Mouse (Mus musculus) forebrain, embryonic 13.5 days (tissue): ENCODE results near the gene Exoc4. TPM values are rescaled to one million over a fixed set of nuclear protein-coding genes. Genes with fewer than 3 reads are reported as not detected.

ENCODE experiments used
- ATAC-seq: fragments of 200-750 bp; cut with Nextera tagmentation; 2 replicates; pipeline ENCODE4 v1.8.0; 2017
- H3K27ac ChIP-seq: fragments of 300-500 bp; sonication (generic); 2 replicates; pipeline ENCODE4 v1.5.1; 2015; ENCODE audit warnings: inconsistent platforms, mild to moderate bottlenecking, moderate library complexity
- H3K27me3 ChIP-seq: fragments of 300-500 bp; sonication (generic); 2 replicates; pipeline ENCODE4 v1.6.1; 2015; ENCODE audit warnings: mild to moderate bottlenecking, inconsistent platforms
- H3K36me3 ChIP-seq: fragments of 300-500 bp; sonication (generic); 2 replicates; pipeline ENCODE4 v1.6.1; 2015; ENCODE audit warnings: mild to moderate bottlenecking, inconsistent platforms; ENCODE audit not compliant: poor library complexity, severe bottlenecking
- H3K4me1 ChIP-seq: fragments of 300-500 bp; sonication (generic); 2 replicates; pipeline ENCODE4 v1.6.1; 2015; ENCODE audit warnings: inconsistent platforms
- H3K4me2 ChIP-seq: fragments of 300-500 bp; sonication (generic); 2 replicates; pipeline ENCODE4 v1.6.1; 2015; ENCODE audit warnings: inconsistent platforms, mild to moderate bottlenecking, moderate library complexity
- H3K4me3 ChIP-seq: fragments of 300-500 bp; sonication (generic); 2 replicates; pipeline ENCODE4 v1.5.1; 2015; ENCODE audit warnings: mild to moderate bottlenecking, inconsistent platforms
- H3K9ac ChIP-seq: fragments of 300-500 bp; sonication (generic); 2 replicates; pipeline ENCODE4 v1.6.1; 2015; ENCODE audit warnings: mild to moderate bottlenecking, inconsistent platforms
- H3K9me3 ChIP-seq: fragments of 300-500 bp; sonication (generic); replicated peaks from 2 replicates; pipeline ENCODE4 v1.6.1; 2016; ENCODE audit warnings: inconsistent platforms
- WGBS: fragments of 180-500 bp; shearing (Covaris S2); methylation state at CpG from one replicate; pipeline ENCODE4 v1.1.7; 2015; 5-methylcytosine and 5-hydroxymethylcytosine counted together
- polyA plus RNA-seq: library from polyadenylated mRNA; unstranded; fragments of >200 nt; fragmentation: Nextera tagmentation; extraction: Ambion mirVana; gene quantifications from 2 replicates; pipeline ENCODE4 v1.2.1, GENCODE M21; 2015

The Exoc4 gene
- polyA plus RNA-seq, 1 experiment from 2014 or later: 56.6 TPM

- no peaks in the 10 kb centered on the region for H3K9me3 ChIP-seq
- no peak overlapping the region for H3K4me3 ChIP-seq
- H3K27me3 ChIP-seq: no peaks in the 10 kb centered on the region
- H3K4me2 ChIP-seq: no peak overlapping the region
- no peaks in the 10 kb centered on the region for H3K36me3 ChIP-seq
- ATAC-seq: peak; percentile 57
- H3K27ac ChIP-seq: 0 out of 2 replicates have a peak overlapping the region, but pooled peaks have one; percentile 63
- no peak overlapping the region for H3K9ac ChIP-seq
- peaks cover 36% of the 10 kb centered on the region for H3K4me1 ChIP-seq
These were observed 484.7 kb downstream of the Exoc4 start for GRCm38 (mm10) chr6:33733602-33734001.

- Histone ChIP-seq H3K27me3 (no peaks in the 10 kb centered on the region), H3K9me3 (no peaks in the 10 kb centered on the region), H3K9ac (no peak overlapping the region), H3K36me3 (no peaks in the 10 kb centered on the region), H3K27ac (peak overlapping the region; percentile 63), H3K4me2 (no peak overlapping the region), H3K4me1 (peaks cover 41% of the 10 kb centered on the region), H3K4me3 (no peak overlapping the region)
- 75% methylated on average over 3 of the region's 3 CpGs for WGBS
- ATAC-seq: peak; percentile 41; the same call in 1 of the 2 replicates
These were observed 485.1 kb downstream of the Exoc4 start for GRCm38 (mm10) chr6:33734032-33734431.

GRCm38 (mm10) chr6:33738857-33739291 lies 490.0 kb downstream of the Exoc4 start:
- Histone ChIP-seq H3K9ac (no peak overlapping the region), H3K4me3 (no peak overlapping the region), H3K27me3 (no peaks in the 10 kb centered on the region), H3K36me3 (0 out of 2 replicates have a peak, but pooled peaks cover 4% of the 10 kb centered on the region), H3K4me1 (peaks cover 43% of the 10 kb centered on the region), H3K9me3 (peaks cover 13% of the 10 kb centered on the region; the same call in 1 of the 2 replicates), H3K27ac (peak overlapping the region; percentile 74), H3K4me2 (no peak overlapping the region)
- 6% methylated on average over 3 of the region's 3 CpGs for WGBS
- ATAC-seq: peak; percentile 83

GRCm38 (mm10) chr6:33739304-33739703 lies 490.4 kb downstream of the Exoc4 start:
- Histone ChIP-seq H3K4me3 (no peak overlapping the region), H3K4me2 (no peak overlapping the region), H3K36me3 (0 out of 2 replicates have a peak, but pooled peaks cover 4% of the 10 kb centered on the region), H3K27ac (peak overlapping the region; percentile 74), H3K4me1 (peaks cover 39% of the 10 kb centered on the region), H3K27me3 (no peaks in the 10 kb centered on the region), H3K9me3 (peaks cover 13% of the 10 kb centered on the region; the same call in 1 of the 2 replicates), H3K9ac (no peak overlapping the region)
- 8% methylated on average over 4 of the region's 4 CpGs for WGBS
- peak; percentile 80 for ATAC-seq

- Histone ChIP-seq H3K4me2 (no peak overlapping the region), H3K9me3 (no peaks in the 10 kb centered on the region), H3K4me1 (no peaks in the 10 kb centered on the region), H3K4me3 (no peak overlapping the region), H3K9ac (no peak overlapping the region), H3K36me3 (no peaks in the 10 kb centered on the region), H3K27me3 (no peaks in the 10 kb centered on the region), H3K27ac (no peak overlapping the region)
- WGBS: 90% methylated on average over 5 of the region's 5 CpGs
- no peak for ATAC-seq
These were observed 507.1 kb downstream of the Exoc4 start for GRCm38 (mm10) chr6:33755976-33756375.

GRCm38 (mm10) chr6:33761557-33761956 lies 512.7 kb downstream of the Exoc4 start:
- no peaks in the 10 kb centered on the region for H3K27me3 ChIP-seq
- H3K4me2 ChIP-seq: no peak overlapping the region
- H3K36me3 ChIP-seq: no peaks in the 10 kb centered on the region
- no peak overlapping the region for H3K9ac ChIP-seq
- no peak for ATAC-seq
- H3K4me3 ChIP-seq: no peak overlapping the region
- H3K9me3 ChIP-seq: no peaks in the 10 kb centered on the region
- 0 out of 2 replicates have a peak, but pooled peaks cover 5% of the 10 kb centered on the region for H3K4me1 ChIP-seq
- H3K27ac ChIP-seq: no peak overlapping the region

GRCm38 (mm10) chr6:33763245-33763644 lies 514.4 kb downstream of the Exoc4 start:
- Histone ChIP-seq H3K4me1 (0 out of 2 replicates have a peak, but pooled peaks cover 5% of the 10 kb centered on the region), H3K4me3 (no peak overlapping the region), H3K4me2 (no peak overlapping the region), H3K9ac (no peak overlapping the region), H3K27ac (no peak overlapping the region; the same call in 1 of the 2 replicates), H3K27me3 (no peaks in the 10 kb centered on the region), H3K9me3 (no peaks in the 10 kb centered on the region), H3K36me3 (no peaks in the 10 kb centered on the region)
- WGBS: 89% methylated on average over 4 of the region's 4 CpGs
- no peak for ATAC-seq

- H3K36me3 ChIP-seq: no peaks in the 10 kb centered on the region
- no peaks in the 10 kb centered on the region for H3K9me3 ChIP-seq
- no peaks in the 10 kb centered on the region for H3K27me3 ChIP-seq
- no peak overlapping the region for H3K9ac ChIP-seq
- no peak for ATAC-seq
- no peak overlapping the region for H3K4me2 ChIP-seq
- 0 out of 2 replicates have a peak, but pooled peaks cover 5% of the 10 kb centered on the region for H3K4me1 ChIP-seq
- 60% methylated on average over 3 of the region's 3 CpGs for WGBS
- no peak overlapping the region for H3K4me3 ChIP-seq
- H3K27ac ChIP-seq: no peak overlapping the region
These were observed 515.1 kb downstream of the Exoc4 start for GRCm38 (mm10) chr6:33763970-33764369.

- no peaks in the 10 kb centered on the region for H3K27me3 ChIP-seq
- no peak overlapping the region for H3K9ac ChIP-seq
- WGBS: 73% methylated on average over 3 of the region's 3 CpGs
- ATAC-seq: no peak
- no peak overlapping the region for H3K4me3 ChIP-seq
- H3K4me2 ChIP-seq: no peak overlapping the region
- peaks cover 14% of the 10 kb centered on the region; the same call in 1 of the 2 replicates for H3K4me1 ChIP-seq
- H3K36me3 ChIP-seq: no peaks in the 10 kb centered on the region
- no peaks in the 10 kb centered on the region for H3K9me3 ChIP-seq
- H3K27ac ChIP-seq: no peak overlapping the region
These were observed 520.4 kb downstream of the Exoc4 start for GRCm38 (mm10) chr6:33769251-33769650.

- Histone ChIP-seq H3K4me3 (no peak overlapping the region), H3K9me3 (no peaks in the 10 kb centered on the region), H3K27me3 (no peaks in the 10 kb centered on the region), H3K4me1 (peaks cover 14% of the 10 kb centered on the region; the same call in 1 of the 2 replicates), H3K36me3 (no peaks in the 10 kb centered on the region), H3K4me2 (no peak overlapping the region), H3K27ac (no peak overlapping the region), H3K9ac (no peak overlapping the region)
- WGBS: 37% methylated on average over 2 of the region's 2 CpGs
- no peak for ATAC-seq
These were observed 521.1 kb downstream of the Exoc4 start for GRCm38 (mm10) chr6:33770021-33770420.

- H3K4me1 ChIP-seq: peaks cover 14% of the 10 kb centered on the region; the same call in 1 of the 2 replicates
- no peak overlapping the region for H3K4me3 ChIP-seq
- WGBS: 45% methylated on average over 9 of the region's 9 CpGs
- H3K36me3 ChIP-seq: no peaks in the 10 kb centered on the region
- H3K9me3 ChIP-seq: no peaks in the 10 kb centered on the region
- no peak overlapping the region for H3K9ac ChIP-seq
- H3K27ac ChIP-seq: no peak overlapping the region
- ATAC-seq: no peak
- no peak overlapping the region for H3K4me2 ChIP-seq
- H3K27me3 ChIP-seq: no peaks in the 10 kb centered on the region
These were observed 523.8 kb downstream of the Exoc4 start for GRCm38 (mm10) chr6:33772551-33773315.

- ATAC-seq: no peak
- Histone ChIP-seq H3K27ac (no peak overlapping the region), H3K27me3 (no peaks in the 10 kb centered on the region), H3K36me3 (no peaks in the 10 kb centered on the region), H3K4me3 (no peak overlapping the region), H3K4me2 (no peak overlapping the region), H3K9ac (no peak overlapping the region), H3K4me1 (no peaks in the 10 kb centered on the region), H3K9me3 (no peaks in the 10 kb centered on the region)
- WGBS: 86% methylated on average over 2 of the region's 2 CpGs
These were observed 543.7 kb downstream of the Exoc4 start for GRCm38 (mm10) chr6:33792604-33793003.
